Comparison of ENCODE assay signal across 16 mouse cellular contexts in genomic region chr3:152933737-152934136, GRCm38 (mm10).
"Had no signal": no experiment of that assay in that cellular context is flagged by ENCODE, and none has a peak within 500 bp of the region (broad histone marks: within the 10 kb centered on the region; RNA-seq: fewer than 3 reads in every experiment).

No protein-coding gene starts in this region.

- H3K4me2 ChIP-seq: neural tube, embryonic 12.5 days; neural tube, embryonic 13.5 days; neural tube, embryonic 15.5 days; stomach, embryonic 15.5 days had no signal

- H3K27me3 ChIP-seq: neural tube, embryonic 12.5 days; neural tube, embryonic 13.5 days; neural tube, embryonic 15.5 days; stomach, embryonic 15.5 days had no signal

- H3K4me3 ChIP-seq: neural tube, embryonic 12.5 days; neural tube, embryonic 13.5 days; neural tube, embryonic 15.5 days; stomach, embryonic 15.5 days had no signal

- DNase-seq: retina, postnatal 1 day; right cerebral cortex, adult 18-20 months; right cerebral cortex, postnatal 25 days; right cerebral cortex, postnatal 4 days; spleen, adult 18-20 months; thymus, adult 18-20 months; thymus, adult 2 months; thymus, postnatal 14 days; thymus, postnatal 25 days; thymus, postnatal 36 days; thymus, postnatal 4 days had no signal

- H3K36me3 ChIP-seq: neural tube, embryonic 12.5 days; neural tube, embryonic 13.5 days; neural tube, embryonic 15.5 days; stomach, embryonic 15.5 days had no signal

- H3K4me1 ChIP-seq: neural tube, embryonic 12.5 days had no signal

- H3K27ac ChIP-seq: neural tube, embryonic 12.5 days; neural tube, embryonic 13.5 days; neural tube, embryonic 15.5 days; stomach, embryonic 15.5 days; stomach, postnatal 0 days had no signal

- H3K9ac ChIP-seq: neural tube, embryonic 12.5 days; neural tube, embryonic 13.5 days; neural tube, embryonic 15.5 days; stomach, embryonic 15.5 days had no signal

- H3K9me3 ChIP-seq: neural tube, embryonic 12.5 days; neural tube, embryonic 13.5 days; neural tube, embryonic 15.5 days; stomach, embryonic 15.5 days had no signal
